Mouse (Mus musculus): ENCODE results near the gene Hint2.

The Hint2 gene

GRCm38 (mm10) chr4:43655656-43656338 is 469 bp downstream of the Hint2 start:
- no peak for DNase-seq (ENCODE audit: low spot score)

- DNase-seq (ENCODE audit: low spot score) = no peak
These were observed 2.9 kb downstream of the Hint2 start, which contains the start of gene Spag8 for GRCm38 (mm10) chr4:43653161-43654015. Gene Spag8 (minus strand): TSS chr4:43653594.

GRCm38 (mm10) chr4:43652726-43653125 is 3.5 kb downstream of the Hint2 start:
- DNase-seq (ENCODE audit: low spot score) = no peak

GRCm38 (mm10) chr4:43649783-43650182 is 6.5 kb downstream of the Hint2 start:
- no peak for DNase-seq (ENCODE audit: low spot score)

GRCm38 (mm10) chr4:43640491-43640890 is 15.8 kb downstream of the Hint2 start:
- DNase-seq (ENCODE audit: low spot score) = no peak

- DNase-seq (ENCODE audit: low spot score) = no peak
These were observed 16.2 kb downstream of the Hint2 start for GRCm38 (mm10) chr4:43640076-43640475.

GRCm38 (mm10) chr4:43636751-43637150 is 19.5 kb downstream of the Hint2 start:
- no peak for DNase-seq (ENCODE audit: low spot score)

- no peak for DNase-seq (ENCODE audit: low spot score)
These were observed 21.5 kb downstream of the Hint2 start for GRCm38 (mm10) chr4:43634621-43635374.

- DNase-seq (ENCODE audit: low spot score) = no peak
These were observed 22.5 kb downstream of the Hint2 start for GRCm38 (mm10) chr4:43633736-43634135.

- no peak for DNase-seq (ENCODE audit: low spot score)
These were observed 23.0 kb downstream of the Hint2 start for GRCm38 (mm10) chr4:43633296-43633695.

- DNase-seq (ENCODE audit: low spot score) = no peak
These were observed 24.0 kb downstream of the Hint2 start for GRCm38 (mm10) chr4:43631956-43632920.

- DNase-seq (ENCODE audit: low spot score) = peak; percentile 36
These were observed 25.0 kb downstream of the Hint2 start, which contains the start of gene Npr2 for GRCm38 (mm10) chr4:43631046-43631955. Gene Npr2 (plus strand): TSS chr4:43631935.

GRCm38 (mm10) chr4:43630671-43631045 is 25.6 kb downstream of the Hint2 start:
- DNase-seq (ENCODE audit: low spot score) = no peak

GRCm38 (mm10) chr4:43630030-43630581 is 26.2 kb downstream of the Hint2 start:
- DNase-seq (ENCODE audit: low spot score) = peak; percentile 82

GRCm38 (mm10) chr4:43629106-43629817 is 27.0 kb downstream of the Hint2 start:
- no peak for DNase-seq (ENCODE audit: low spot score)

GRCm38 (mm10) chr4:43620146-43620778 is 36.0 kb downstream of the Hint2 start:
- DNase-seq (ENCODE audit: low spot score) = peak; percentile 1

GRCm38 (mm10) chr4:43613060-43613730 is 43.1 kb downstream of the Hint2 start:
- no peak for DNase-seq (ENCODE audit: low spot score)

GRCm38 (mm10) chr4:43612534-43612933 is 43.7 kb downstream of the Hint2 start:
- no peak for DNase-seq (ENCODE audit: low spot score)

Measured in urinary bladder, postnatal 14 days (tissue).